Mouse (Mus musculus): Measurements from ENCODE around the gene Garnl3. TPM values are rescaled to one million over a fixed set of nuclear protein-coding genes. Genes with fewer than 3 reads are reported as not detected.
"Not testable (repeated sequence)": the region's sequence is repeated elsewhere in the genome, so short reads cannot be mapped to it uniquely, and the experiment has no call there.

Gene Garnl3
- polyA plus RNA-seq, 1 experiment from 2014 or later = 4.6 TPM

GRCm38 (mm10) chr2:33129696-33130095, 1.8 kb downstream of the Garnl3 start:
- H3K36me3 ChIP-seq (ENCODE audit: control insufficient read depth, insufficient read depth, low read length) = no peaks in the 10 kb centered on the region
- peaks cover 5% of the 10 kb centered on the region for H3K4me1 ChIP-seq (replicated peaks; ENCODE audit: control insufficient read depth, insufficient read depth, low read length)
- ATAC-seq (replicated peaks; ENCODE audit: low FRiP score) = no peak
- no peak overlapping the region for H3K27ac ChIP-seq (ENCODE audit: low read depth, low read length)
- DNase-seq (ENCODE audit: low spot score) = peak; percentile 39
- peaks cover 16% of the 10 kb centered on the region for H3K27me3 ChIP-seq (replicated peaks; ENCODE audit: control insufficient read depth, insufficient read depth, low read length)
- no peaks in the 10 kb centered on the region for H3K9me3 ChIP-seq (ENCODE audit: control insufficient read depth, low read length)
- 3% methylated on average over 10 of the region's 10 CpGs for WGBS
- H3K4me2 ChIP-seq = peak overlapping the region; percentile 86
- H3K9ac ChIP-seq (ENCODE audit: low read depth, low read length) = peak overlapping the region; percentile 56
- H3K4me3 ChIP-seq (ENCODE audit: low read depth, low read length) = peak overlapping the region; percentile 74

GRCm38 (mm10) chr2:33129005-33129404, 2.4 kb downstream of the Garnl3 start:
- Histone ChIP-seq H3K27me3 (replicated peaks; ENCODE audit: control insufficient read depth, insufficient read depth, low read length) (peaks cover 16% of the 10 kb centered on the region), H3K4me2 (no peak overlapping the region), H3K9me3 (ENCODE audit: control insufficient read depth, low read length) (no peaks in the 10 kb centered on the region), H3K36me3 (ENCODE audit: control insufficient read depth, insufficient read depth, low read length) (no peaks in the 10 kb centered on the region), H3K9ac (ENCODE audit: low read depth, low read length) (no peak overlapping the region), H3K27ac (ENCODE audit: low read depth, low read length) (no peak overlapping the region), H3K4me1 (replicated peaks; ENCODE audit: control insufficient read depth, insufficient read depth, low read length) (peaks cover 5% of the 10 kb centered on the region), H3K4me3 (ENCODE audit: low read depth, low read length) (no peak overlapping the region)
- WGBS = 72% methylated on average over 2 of the region's 2 CpGs
- no peak for DNase-seq (ENCODE audit: low spot score)
- no peak for ATAC-seq (replicated peaks; ENCODE audit: low FRiP score)

GRCm38 (mm10) chr2:33127271-33127670, 4.2 kb downstream of the Garnl3 start:
- no peak overlapping the region for H3K27ac ChIP-seq (ENCODE audit: low read depth, low read length)
- H3K9me3 ChIP-seq (ENCODE audit: control insufficient read depth, low read length) = no peaks in the 10 kb centered on the region
- H3K27me3 ChIP-seq (replicated peaks; ENCODE audit: control insufficient read depth, insufficient read depth, low read length) = peaks cover 5% of the 10 kb centered on the region
- 53% methylated on average over 2 of the region's 2 CpGs for WGBS
- ATAC-seq (replicated peaks; ENCODE audit: low FRiP score) (no peak), DNase-seq (ENCODE audit: low spot score) (no peak)
- H3K4me1 ChIP-seq (replicated peaks; ENCODE audit: control insufficient read depth, insufficient read depth, low read length) = peaks cover 5% of the 10 kb centered on the region
- no peaks in the 10 kb centered on the region for H3K36me3 ChIP-seq (ENCODE audit: control insufficient read depth, insufficient read depth, low read length)
- H3K9ac ChIP-seq (ENCODE audit: low read depth, low read length) = no peak overlapping the region
- no peak overlapping the region for H3K4me2 ChIP-seq
- H3K4me3 ChIP-seq (ENCODE audit: low read depth, low read length) = no peak overlapping the region

GRCm38 (mm10) chr2:33122856-33123255, 8.6 kb downstream of the Garnl3 start:
- no peaks in the 10 kb centered on the region for H3K9me3 ChIP-seq (ENCODE audit: control insufficient read depth, low read length)
- H3K9ac ChIP-seq (ENCODE audit: low read depth, low read length) = no peak overlapping the region
- H3K36me3 ChIP-seq (ENCODE audit: control insufficient read depth, insufficient read depth, low read length) = no peaks in the 10 kb centered on the region
- H3K4me1 ChIP-seq (replicated peaks; ENCODE audit: control insufficient read depth, insufficient read depth, low read length) = no peaks in the 10 kb centered on the region
- 79% methylated on average over 6 of the region's 6 CpGs for WGBS
- H3K4me2 ChIP-seq = no peak overlapping the region
- DNase-seq (ENCODE audit: low spot score) = no peak
- H3K27me3 ChIP-seq (replicated peaks; ENCODE audit: control insufficient read depth, insufficient read depth, low read length) = no peaks in the 10 kb centered on the region
- ATAC-seq (replicated peaks; ENCODE audit: low FRiP score) = no peak
- H3K27ac ChIP-seq (ENCODE audit: low read depth, low read length) = no peak overlapping the region
- no peak overlapping the region for H3K4me3 ChIP-seq (ENCODE audit: low read depth, low read length)

- WGBS = 79% methylated on average over 8 of the region's 8 CpGs
Observed at GRCm38 (mm10) chr2:33100536-33100935, 30.9 kb downstream of the Garnl3 start.

DNA sequence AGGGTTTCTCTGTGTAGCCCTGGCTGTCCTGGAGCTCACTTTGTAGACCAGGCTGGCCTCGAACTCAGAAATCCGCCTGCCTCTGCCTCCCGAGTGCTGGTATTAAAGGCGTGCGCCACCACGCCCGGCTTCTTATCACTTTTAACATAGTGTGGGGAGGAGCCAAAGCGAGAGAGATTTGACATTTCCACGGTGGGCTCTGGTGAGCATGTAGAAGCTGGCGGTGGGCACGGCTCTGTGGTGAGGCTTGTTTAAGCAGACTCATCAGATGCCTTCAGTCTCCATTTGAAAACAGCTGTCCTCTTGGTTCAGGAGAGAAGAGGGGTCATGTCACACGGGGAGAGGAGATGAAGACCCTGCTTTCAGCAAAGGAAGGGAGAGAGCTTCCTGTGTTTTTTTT, 34.1 kb downstream of the Garnl3 start:
- WGBS = 69% methylated on average over 11 of the region's 12 CpGs
- H3K36me3 ChIP-seq (ENCODE audit: control insufficient read depth, insufficient read depth, low read length); ATAC-seq (replicated peaks; ENCODE audit: low FRiP score); DNase-seq (ENCODE audit: low spot score); H3K4me3 ChIP-seq (ENCODE audit: low read depth, low read length); H3K9ac ChIP-seq (ENCODE audit: low read depth, low read length); H3K27ac ChIP-seq (ENCODE audit: low read depth, low read length); H3K4me2 ChIP-seq; H3K27me3 ChIP-seq (replicated peaks; ENCODE audit: control insufficient read depth, insufficient read depth, low read length); H3K9me3 ChIP-seq (ENCODE audit: control insufficient read depth, low read length); H3K4me1 ChIP-seq (replicated peaks; ENCODE audit: control insufficient read depth, insufficient read depth, low read length): not testable (repeated sequence)

More at GRCm38 (mm10) chr2:33100536-33100935, 30.9 kb downstream of the Garnl3 start:
- Histone ChIP-seq H3K4me3 (ENCODE audit: low read depth, low read length) (no peak overlapping the region), H3K27ac (ENCODE audit: low read depth, low read length) (no peak overlapping the region), H3K27me3 (replicated peaks; ENCODE audit: control insufficient read depth, insufficient read depth, low read length) (no peaks in the 10 kb centered on the region; the same call in 1 of the 2 replicates), H3K9ac (ENCODE audit: low read depth, low read length) (no peak overlapping the region), H3K4me1 (replicated peaks; ENCODE audit: control insufficient read depth, insufficient read depth, low read length) (no peaks in the 10 kb centered on the region), H3K9me3 (ENCODE audit: control insufficient read depth, low read length) (no peaks in the 10 kb centered on the region), H3K36me3 (ENCODE audit: control insufficient read depth, insufficient read depth, low read length) (no peaks in the 10 kb centered on the region), H3K4me2 (no peak overlapping the region)
- DNase-seq (ENCODE audit: low spot score) (no peak), ATAC-seq (replicated peaks; ENCODE audit: low FRiP score) (no peak)

DNA sequence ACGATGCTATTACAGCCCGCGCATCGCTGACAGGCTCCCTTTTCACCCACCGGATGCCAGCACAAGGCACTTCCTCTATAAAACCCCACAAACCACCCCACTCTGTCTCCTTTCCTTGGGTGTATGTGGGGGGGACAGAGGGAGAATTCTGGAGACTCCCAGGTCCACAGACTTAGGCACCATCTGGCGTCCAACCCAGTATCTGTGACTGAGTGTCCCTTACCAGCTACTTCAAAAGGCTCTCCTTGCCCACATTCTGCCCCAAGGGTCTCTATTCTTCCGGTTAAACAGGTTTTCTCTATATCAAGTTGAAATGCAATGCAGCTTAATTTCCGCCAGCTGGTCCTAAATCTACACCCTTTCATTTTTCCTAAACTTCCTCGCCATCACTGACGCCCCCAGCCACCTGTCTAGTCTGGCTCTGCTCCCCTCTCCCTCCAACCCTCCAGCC, 36.2 kb downstream of the Garnl3 start:
- Histone ChIP-seq H3K9ac (ENCODE audit: low read depth, low read length) (no peak overlapping the region), H3K27ac (ENCODE audit: low read depth, low read length) (no peak overlapping the region), H3K27me3 (replicated peaks; ENCODE audit: control insufficient read depth, insufficient read depth, low read length) (no peaks in the 10 kb centered on the region; the same call in 1 of the 2 replicates), H3K36me3 (ENCODE audit: control insufficient read depth, insufficient read depth, low read length) (no peaks in the 10 kb centered on the region), H3K9me3 (ENCODE audit: control insufficient read depth, low read length) (no peaks in the 10 kb centered on the region), H3K4me3 (ENCODE audit: low read depth, low read length) (no peak overlapping the region), H3K4me2 (no peak overlapping the region), H3K4me1 (replicated peaks; ENCODE audit: control insufficient read depth, insufficient read depth, low read length) (no peaks in the 10 kb centered on the region)
- ATAC-seq (replicated peaks; ENCODE audit: low FRiP score) (no peak), DNase-seq (ENCODE audit: low spot score) (no peak)
- 67% methylated on average over 10 of the region's 10 CpGs for WGBS

DNA sequence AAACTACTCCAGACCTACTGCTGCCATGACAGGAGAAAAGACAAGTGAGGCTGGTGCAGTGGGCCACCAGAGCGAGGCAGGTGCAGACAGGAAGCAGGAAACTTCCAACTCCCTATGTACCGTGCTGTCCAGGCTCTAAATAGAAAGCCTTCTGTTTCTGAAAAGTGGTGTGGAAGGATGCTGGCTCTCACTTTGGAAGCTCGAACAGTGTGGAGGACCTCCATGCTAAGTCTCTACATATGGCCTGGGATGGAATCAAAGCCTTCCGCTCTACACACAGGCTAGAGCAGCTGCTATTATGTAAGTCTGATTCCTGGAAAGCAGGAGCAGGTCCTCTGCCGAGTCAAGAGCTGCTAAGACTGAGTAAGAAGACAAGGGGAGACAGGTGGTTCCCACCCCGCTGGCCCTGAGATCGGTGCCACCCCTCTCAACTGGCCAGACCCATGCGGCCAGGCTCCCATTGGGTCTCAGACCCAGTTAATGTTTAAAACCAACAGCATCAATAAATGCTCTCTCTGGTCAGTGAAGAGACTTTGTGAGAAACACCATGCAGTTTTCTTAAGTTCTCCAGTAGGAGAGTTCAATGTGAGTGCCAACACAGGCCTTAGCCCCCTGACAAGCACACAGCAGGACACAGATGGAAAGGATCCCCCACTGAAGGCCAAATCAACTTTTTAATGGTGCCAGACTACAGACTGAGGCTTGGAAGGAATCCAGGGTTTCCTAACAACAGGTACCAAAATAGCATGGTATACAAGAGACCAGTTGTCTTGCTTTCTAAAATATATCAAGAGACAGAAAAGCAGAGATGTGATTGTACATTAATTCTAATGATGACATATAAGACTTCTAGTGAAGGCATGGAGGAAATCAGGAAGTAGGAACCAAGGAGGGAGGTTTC, 40.6 kb downstream of the Garnl3 start:
- no peaks in the 10 kb centered on the region for H3K4me1 ChIP-seq (replicated peaks; ENCODE audit: control insufficient read depth, insufficient read depth, low read length)
- H3K27ac ChIP-seq (ENCODE audit: low read depth, low read length) = no peak overlapping the region
- 76% methylated on average over 8 of the region's 8 CpGs for WGBS
- H3K4me2 ChIP-seq = no peak overlapping the region
- no peaks in the 10 kb centered on the region for H3K36me3 ChIP-seq (ENCODE audit: control insufficient read depth, insufficient read depth, low read length)
- no peaks in the 10 kb centered on the region for H3K9me3 ChIP-seq (ENCODE audit: control insufficient read depth, low read length)
- no peak overlapping the region for H3K9ac ChIP-seq (ENCODE audit: low read depth, low read length)
- no peaks in the 10 kb centered on the region for H3K27me3 ChIP-seq (replicated peaks; ENCODE audit: control insufficient read depth, insufficient read depth, low read length)
- ATAC-seq (replicated peaks; ENCODE audit: low FRiP score) = no peak
- H3K4me3 ChIP-seq (ENCODE audit: low read depth, low read length) = no peak overlapping the region
- no peak for DNase-seq (ENCODE audit: low spot score)

DNA sequence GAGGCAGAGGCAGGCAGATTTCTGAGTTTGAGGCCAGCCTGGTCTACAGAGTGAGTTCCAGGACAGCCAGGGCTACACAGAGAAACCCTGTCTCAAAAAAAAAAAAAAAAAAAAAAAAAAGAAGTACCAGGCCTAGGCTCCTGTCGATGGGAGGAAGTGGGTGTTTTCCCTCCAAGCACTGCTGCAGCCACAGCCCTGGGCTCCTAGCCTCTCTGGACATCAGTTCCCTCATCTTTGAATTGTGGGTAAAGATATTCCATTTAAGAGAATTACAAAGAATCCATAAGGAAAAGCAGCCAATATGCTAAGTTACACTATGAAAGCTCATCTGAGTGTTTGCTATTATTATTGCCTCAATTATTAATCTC, 41.4 kb downstream of the Garnl3 start:
- not testable (repeated sequence) for H3K4me1 ChIP-seq (replicated peaks; ENCODE audit: control insufficient read depth, insufficient read depth, low read length); H3K4me3 ChIP-seq (ENCODE audit: low read depth, low read length); ATAC-seq (replicated peaks; ENCODE audit: low FRiP score); H3K27ac ChIP-seq (ENCODE audit: low read depth, low read length); DNase-seq (ENCODE audit: low spot score); H3K4me2 ChIP-seq; H3K9me3 ChIP-seq (ENCODE audit: control insufficient read depth, low read length); H3K9ac ChIP-seq (ENCODE audit: low read depth, low read length); H3K36me3 ChIP-seq (ENCODE audit: control insufficient read depth, insufficient read depth, low read length); H3K27me3 ChIP-seq (replicated peaks; ENCODE audit: control insufficient read depth, insufficient read depth, low read length)
- WGBS = 17% methylated on average over 1 of the region's 1 CpGs
